Mouse (Mus musculus): ENCODE measurements around the gene Cstad. TPM values are rescaled to one million over a fixed set of nuclear protein-coding genes. Genes with fewer than 3 reads are reported as not detected.

The Cstad gene
- polyA plus RNA-seq, 1 experiment = 0.16 TPM

- no peak for TF ChIP-seq GATA1 (IDR thresholded peaks at IDR 0.05; ENCODE audit: low read length)
Observed at GRCm38 (mm10) chr2:30588985-30589511, 5.8 kb upstream of the Cstad start.

- no peak for TF ChIP-seq GATA1 (IDR thresholded peaks at IDR 0.05; ENCODE audit: low read length)
Observed at GRCm38 (mm10) chr2:30589781-30590180, 5.1 kb upstream of the Cstad start.

- no peak for TF ChIP-seq GATA1 (IDR thresholded peaks at IDR 0.05; ENCODE audit: low read length)
Observed at GRCm38 (mm10) chr2:30590909-30591308, 3.9 kb upstream of the Cstad start.

GRCm38 (mm10) chr2:30592391-30592790, 2.4 kb upstream of the Cstad start:
- no peak for TF ChIP-seq GATA1 (IDR thresholded peaks at IDR 0.05; ENCODE audit: low read length)

- TF ChIP-seq GATA1 (IDR thresholded peaks at IDR 0.05; ENCODE audit: low read length) = no peak
Observed at GRCm38 (mm10) chr2:30592951-30593350, 1.9 kb upstream of the Cstad start.

GRCm38 (mm10) chr2:30593636-30594310, 1.1 kb upstream of the Cstad start:
- no peak for TF ChIP-seq GATA1 (IDR thresholded peaks at IDR 0.05; ENCODE audit: low read length)

- no peak for TF ChIP-seq GATA1 (IDR thresholded peaks at IDR 0.05; ENCODE audit: low read length)
Observed at GRCm38 (mm10) chr2:30595796-30596195, 956 bp downstream of the Cstad start.

- TF ChIP-seq GATA1 (IDR thresholded peaks at IDR 0.05; ENCODE audit: low read length) = no peak
Observed at GRCm38 (mm10) chr2:30599621-30600020, 4.8 kb downstream of the Cstad start.

- no peak for TF ChIP-seq GATA1 (IDR thresholded peaks at IDR 0.05; ENCODE audit: low read length)
Observed at GRCm38 (mm10) chr2:30600291-30600690, 5.5 kb downstream of the Cstad start.

GRCm38 (mm10) chr2:30600965-30601841, 6.4 kb downstream of the Cstad start:
- no peak for TF ChIP-seq GATA1 (IDR thresholded peaks at IDR 0.05; ENCODE audit: low read length)

GRCm38 (mm10) chr2:30602451-30602850, 7.6 kb downstream of the Cstad start:
- no peak for TF ChIP-seq GATA1 (IDR thresholded peaks at IDR 0.05; ENCODE audit: low read length)

- TF ChIP-seq GATA1 (IDR thresholded peaks at IDR 0.05; ENCODE audit: low read length) = no peak
Observed at GRCm38 (mm10) chr2:30603731-30604130, 8.9 kb downstream of the Cstad start.

- no peak for TF ChIP-seq GATA1 (IDR thresholded peaks at IDR 0.05; ENCODE audit: low read length)
Observed at GRCm38 (mm10) chr2:30604880-30605761, 10.3 kb downstream of the Cstad start.

- TF ChIP-seq GATA1 (IDR thresholded peaks at IDR 0.05; ENCODE audit: low read length) = no peak
Observed at GRCm38 (mm10) chr2:30605762-30606051, 10.9 kb downstream of the Cstad start.

- TF ChIP-seq GATA1 (IDR thresholded peaks at IDR 0.05; ENCODE audit: low read length) = no peak
Observed at GRCm38 (mm10) chr2:30606621-30607052, 11.8 kb downstream of the Cstad start.

GRCm38 (mm10) chr2:30607941-30608340, 13.1 kb downstream of the Cstad start:
- no peak for TF ChIP-seq GATA1 (IDR thresholded peaks at IDR 0.05; ENCODE audit: low read length)
